Mouse (Mus musculus) gastrocnemius, postnatal 25 days (tissue): ENCODE data around the gene Magix. TPM values are rescaled to one million over a fixed set of nuclear protein-coding genes. Genes with fewer than 3 reads are reported as not detected.
"Not testable (repeated sequence)": the region's sequence is repeated elsewhere in the genome, so short reads cannot be mapped to it uniquely, and the experiment has no call there.

Experiments used
- DNase-seq: peaks from one replicate; pipeline ENCODE4 v3.0.0; 2022
- long read RNA-seq, 2 experiments: library from polyadenylated mRNA; stranded (forward); transcript quantifications; one replicate each; pipeline ENCODE4 v2.0.0; 2021
- total RNA-seq, 2 experiments: library from RNA; stranded (reverse); gene quantifications; 1 replicate in 1 of 2; 2 replicates in 1 of 2; pipeline ENCODE4 v1.2.3; 2021

The Magix gene
- 10 to 100 TPM; 16.5 to 21.5 TPM for total RNA-seq
- long read RNA-seq, experiment 1, transcript Magix-201 (6 exons, 1,342 nt) = major isoform, 26 of 51 reads
- long read RNA-seq, experiment 1, partial matches to known transcripts = 8 of 51 reads
- long read RNA-seq, experiment 1, other reads (novel, unspliced or antisense) = 17 of 51 reads
- long read RNA-seq, experiment 2, transcript Magix-201 (6 exons, 1,342 nt) = major isoform, 20 of 32 reads
- long read RNA-seq, experiment 2, partial matches to known transcripts = 5 of 32 reads
- long read RNA-seq, experiment 2, other reads (novel, unspliced or antisense) = 6 of 32 reads

DNA sequence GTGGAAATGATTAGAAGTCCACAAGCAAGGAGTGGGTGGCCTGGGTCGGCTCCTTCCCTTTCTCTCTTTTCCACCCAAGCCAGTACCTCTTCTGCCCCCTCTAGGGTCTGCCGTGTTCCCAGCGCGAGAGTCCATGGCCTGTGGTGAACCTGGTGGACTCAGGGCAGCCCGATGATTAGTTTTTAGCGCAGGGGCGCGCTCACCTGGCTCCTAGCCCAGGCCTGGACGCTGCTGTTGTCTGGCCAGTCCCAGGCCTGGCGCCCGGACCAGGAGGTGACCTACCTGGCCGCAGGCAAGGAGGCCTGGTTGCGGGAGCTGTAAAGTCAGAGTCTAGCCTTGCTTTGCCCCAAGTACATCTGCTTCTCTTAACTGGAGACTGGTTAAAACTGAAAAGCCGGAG lies at the start of gene Magix:
TSS of gene Magix (minus strand) at position 388 of the 400 bp plus-strand sequence.
- peak; percentile 41 for DNase-seq

DNA sequence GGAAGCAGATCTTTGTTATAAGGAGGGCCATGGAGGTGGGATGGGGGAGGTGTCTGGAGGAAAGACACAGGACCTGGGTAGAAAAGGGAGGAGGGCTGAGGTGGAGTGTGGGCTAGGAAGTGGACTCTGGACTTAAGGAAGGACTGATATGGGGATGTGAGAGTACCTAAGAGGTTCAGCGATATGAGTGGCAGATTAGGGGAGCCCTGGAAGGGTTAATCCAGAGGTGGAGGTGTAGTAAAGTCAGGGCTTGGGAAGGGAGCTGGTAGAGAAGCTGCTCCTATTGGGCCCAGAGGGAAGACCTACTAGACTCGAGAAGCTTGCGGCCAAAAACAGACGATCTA lies 47.8 kb upstream of the Magix start:
- no peak for DNase-seq

DNA sequence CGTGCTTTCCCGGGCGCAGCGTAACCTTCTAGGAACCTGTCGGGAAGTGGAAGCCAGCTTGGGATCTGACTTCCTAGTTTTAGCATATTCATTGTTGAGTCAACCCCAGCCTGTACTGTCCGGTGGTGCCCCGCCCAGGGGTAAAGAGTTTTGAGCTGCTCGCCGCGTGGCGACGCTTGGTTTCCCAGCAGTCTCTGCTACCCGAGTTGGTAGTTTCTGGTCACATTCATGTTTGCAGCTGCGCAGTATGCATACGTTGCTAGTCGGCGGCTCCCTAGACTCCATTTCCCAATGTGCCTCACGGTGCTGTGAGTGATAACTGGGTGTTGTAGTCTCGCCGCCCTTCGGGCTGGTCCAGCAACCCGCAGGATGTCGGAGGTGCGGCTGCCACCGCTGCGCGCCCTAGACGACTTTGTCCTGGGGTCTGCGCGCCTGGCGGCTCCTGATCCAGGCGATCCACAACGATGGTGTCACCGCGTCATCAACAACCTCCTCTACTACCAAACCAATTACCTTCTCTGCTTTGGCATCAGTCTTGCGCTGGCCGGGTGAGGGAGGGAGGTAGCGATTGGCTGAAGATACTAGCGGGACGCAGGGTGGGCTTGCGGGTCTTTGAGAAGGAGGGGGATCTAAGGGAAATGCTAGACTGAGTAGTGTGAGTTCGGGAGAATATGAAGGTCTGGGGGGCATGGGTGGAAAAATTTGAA lies 47.3 kb upstream of the Magix start, which contains the start of gene Praf2:
TSS of gene Praf2 (plus strand) at position 225 of the 707 bp plus-strand sequence.
- DNase-seq = peak; percentile 77

DNA sequence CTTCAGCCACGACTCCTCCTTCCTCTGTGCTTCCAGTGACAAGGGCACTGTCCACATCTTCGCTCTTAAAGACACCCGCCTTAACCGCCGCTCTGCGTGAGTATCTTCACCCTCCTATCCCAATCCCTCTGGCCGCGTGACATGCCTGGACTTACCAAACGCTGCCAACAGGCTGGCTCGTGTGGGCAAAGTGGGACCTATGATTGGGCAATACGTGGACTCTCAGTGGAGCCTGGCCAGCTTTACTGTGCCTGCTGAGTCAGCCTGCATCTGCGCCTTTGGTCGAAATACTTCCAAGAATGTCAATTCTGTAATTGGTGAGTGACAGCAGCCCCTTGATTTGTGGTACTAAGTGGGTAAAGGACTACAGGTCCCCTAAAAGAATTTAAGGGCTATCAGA lies 46.1 kb upstream of the Magix start:
- DNase-seq = no peak

DNA sequence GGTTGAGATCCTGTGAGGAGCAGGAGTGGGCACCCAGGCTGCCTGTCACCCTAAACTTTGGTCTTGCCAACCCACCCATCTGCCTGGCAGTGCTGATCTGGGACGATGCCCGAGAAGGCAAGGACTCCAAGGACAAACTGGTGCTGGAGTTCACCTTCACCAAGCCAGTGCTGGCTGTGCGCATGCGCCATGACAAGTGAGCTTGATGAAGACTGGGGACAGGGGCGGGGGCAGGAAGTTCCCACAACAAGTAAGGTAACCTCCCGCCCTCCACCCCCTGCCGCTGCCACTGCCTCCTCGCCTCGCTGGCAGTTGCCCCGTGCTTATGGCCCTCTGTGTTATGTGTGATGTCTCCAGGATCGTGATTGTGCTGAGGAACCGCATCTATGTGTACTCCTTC lies 44.8 kb upstream of the Magix start:
- DNase-seq = no peak

DNA sequence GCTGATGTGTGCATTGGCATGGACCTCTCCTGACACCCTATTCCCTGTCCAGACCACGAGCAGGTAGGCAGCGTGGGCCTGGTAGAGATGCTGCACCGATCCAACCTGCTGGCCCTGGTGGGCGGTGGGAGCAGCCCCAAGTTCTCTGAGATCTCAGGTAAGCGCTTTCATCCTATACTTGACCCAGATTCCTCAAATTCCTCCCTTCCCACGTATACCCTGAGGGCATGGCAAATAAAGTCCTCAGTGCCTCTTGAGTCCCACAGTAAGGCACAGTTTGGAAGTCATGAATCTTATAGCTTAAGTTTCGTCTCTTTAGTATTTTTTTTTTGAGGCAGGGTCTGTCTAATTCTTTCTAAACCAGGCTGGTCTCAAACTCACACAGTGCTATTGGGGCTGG lies 43.1 kb upstream of the Magix start:
- DNase-seq = no peak

DNA sequence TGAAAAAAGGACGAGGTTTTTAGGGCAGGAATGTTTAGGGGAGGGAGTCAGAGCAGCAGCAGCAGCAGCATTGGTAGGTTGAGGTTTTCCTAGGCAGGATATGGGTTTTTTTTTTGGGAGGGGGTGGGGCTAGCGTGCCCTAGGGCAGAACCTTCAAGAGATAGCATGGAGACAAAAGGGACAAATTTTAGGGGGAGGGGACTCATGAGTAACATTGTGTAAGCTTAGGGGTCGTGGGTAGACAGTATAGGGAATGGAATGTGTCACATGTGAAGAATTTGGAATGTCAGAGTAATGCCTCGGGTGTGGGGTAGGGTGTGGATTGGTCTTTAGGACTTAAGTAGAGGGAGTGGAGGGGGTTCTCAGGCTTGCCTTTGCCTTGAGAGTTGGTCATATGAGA lies 41.6 kb upstream of the Magix start:
- no peak for DNase-seq

DNA sequence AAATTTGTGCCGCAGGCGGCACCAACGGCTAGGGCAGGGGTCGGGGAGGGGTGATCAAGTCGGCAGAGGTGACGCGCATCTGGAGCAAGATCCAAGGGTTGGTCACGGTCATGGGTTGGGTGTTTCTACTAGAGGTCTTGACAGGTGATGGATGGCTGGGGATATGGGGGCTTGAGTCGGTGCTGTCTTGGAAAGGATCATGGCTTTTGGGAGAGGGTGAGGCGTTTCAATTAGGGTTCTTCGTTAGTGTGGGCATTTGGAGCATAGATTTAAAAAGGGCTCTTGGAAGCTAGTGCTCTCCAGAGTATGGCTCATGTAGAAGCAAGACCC lies 41.2 kb upstream of the Magix start:
- no peak for DNase-seq

DNA sequence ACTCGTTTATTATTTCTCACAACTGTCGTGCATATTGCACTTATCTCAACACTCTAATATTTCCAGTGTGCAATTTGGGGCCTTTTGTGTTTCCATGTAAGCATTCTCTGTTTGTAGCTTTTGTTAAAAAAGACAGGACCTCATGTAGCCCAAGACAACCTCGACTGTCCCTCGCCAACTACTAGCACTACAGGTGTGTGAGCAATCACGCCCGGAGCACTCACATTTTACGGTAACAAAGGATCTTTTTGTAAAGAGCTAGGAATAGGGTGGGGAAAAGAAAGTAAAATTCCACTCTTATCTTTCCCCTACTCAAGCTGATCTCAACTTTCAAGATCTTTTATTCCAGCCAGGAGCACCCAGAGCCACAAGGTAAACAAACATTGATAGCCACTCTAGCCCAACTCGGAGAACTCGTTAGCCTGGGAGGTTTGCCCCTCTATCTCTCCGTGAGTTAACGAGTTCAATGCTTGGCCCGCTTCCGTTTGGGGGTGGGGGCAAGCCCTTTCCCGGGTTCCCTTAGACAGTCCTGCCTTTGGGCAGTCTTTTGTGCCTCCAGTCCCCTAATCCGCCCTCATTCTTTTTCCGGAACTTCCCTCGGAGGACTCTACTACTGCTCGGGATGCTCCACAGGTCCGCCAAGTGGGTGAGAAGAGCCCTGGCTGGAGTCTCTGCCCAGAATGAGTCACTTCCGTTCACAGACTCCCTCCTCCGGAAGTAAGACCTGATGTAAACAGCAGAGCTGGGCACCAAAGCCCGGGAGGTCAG lies 40.6 kb upstream of the Magix start, which contains the start of gene Gm45208:
TSS of gene Gm45208 (plus strand) at position 732 of the 768 bp plus-strand sequence.
- peak; percentile 67 for DNase-seq

DNA sequence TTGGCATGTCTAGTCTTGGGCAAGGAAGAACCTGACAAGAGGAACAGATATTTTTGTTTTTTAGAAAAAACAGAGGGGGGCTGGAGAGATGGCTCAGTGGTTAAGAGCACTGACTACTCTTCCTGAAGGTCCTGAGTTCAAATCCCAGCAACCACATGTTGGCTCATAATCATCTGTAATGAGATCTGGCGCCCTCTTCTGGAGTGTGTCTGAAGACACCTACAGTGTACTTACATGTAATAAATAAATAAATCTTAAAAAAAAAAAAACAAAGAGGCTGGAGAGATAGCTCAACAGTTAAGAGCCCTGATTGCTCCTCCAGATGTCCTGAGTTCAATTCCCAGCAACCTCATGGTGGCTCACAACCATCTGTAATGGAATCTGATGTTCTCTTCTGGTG lies 35.0 kb upstream of the Magix start:
- not testable (repeated sequence) for DNase-seq

DNA sequence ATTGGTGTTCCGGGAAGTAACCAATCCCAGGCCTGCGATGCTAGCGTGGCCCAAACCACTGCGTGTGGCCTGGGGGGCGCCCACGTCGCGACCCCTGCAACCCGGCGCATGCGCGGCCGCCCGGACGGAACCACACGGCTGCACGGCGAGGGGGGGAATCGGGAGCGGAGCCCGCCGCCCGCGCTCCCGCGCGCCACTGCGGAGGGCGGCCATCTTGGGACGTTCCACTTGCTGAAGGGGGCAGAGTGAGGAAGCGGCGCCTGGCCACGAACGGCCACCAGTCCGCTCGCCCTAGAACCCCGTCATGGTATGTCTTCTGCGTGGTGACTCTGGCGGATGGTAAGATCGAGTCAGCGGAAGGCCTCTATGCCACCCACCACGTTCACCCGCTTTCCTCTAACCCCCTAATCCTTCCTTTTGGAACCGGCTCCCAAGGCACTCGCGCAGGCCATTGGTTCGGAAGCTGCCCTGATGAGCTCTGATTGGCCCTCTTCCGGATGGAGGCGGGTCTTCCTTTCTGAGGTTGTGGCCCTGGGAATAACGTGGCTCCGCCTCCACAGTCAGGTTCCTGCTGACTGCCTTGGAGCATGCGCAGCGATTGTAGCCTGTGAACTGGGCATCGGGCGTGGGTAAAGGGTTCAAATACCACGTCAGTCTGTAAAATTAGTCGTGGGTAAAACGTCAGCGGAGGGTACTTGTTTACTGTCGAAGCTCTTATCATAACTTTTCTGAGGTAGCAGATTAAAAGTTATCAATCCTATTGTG lies 33.3 kb upstream of the Magix start, which contains the start of gene Wdr45:
TSS of gene Wdr45 (plus strand) at position 199 of the 765 bp plus-strand sequence.
- peak; percentile 95 for DNase-seq

DNA sequence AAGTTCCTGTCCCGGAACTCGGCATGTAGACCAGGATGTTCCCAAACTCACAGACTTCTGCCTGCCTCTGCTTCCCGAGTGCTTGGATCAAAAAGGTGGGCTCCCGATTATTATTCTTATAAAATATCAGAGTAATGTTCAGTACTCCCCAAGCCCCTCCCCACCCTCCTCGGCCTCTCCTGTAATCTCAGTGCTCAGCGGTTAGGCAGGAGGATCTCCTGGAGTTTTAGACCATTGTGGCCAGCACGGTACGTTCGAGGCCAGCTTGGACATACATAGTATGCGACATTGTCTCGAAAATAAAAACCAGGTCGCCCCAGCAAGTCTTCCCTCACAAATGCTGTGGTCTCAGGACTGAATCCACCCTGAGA lies 32.7 kb upstream of the Magix start:
- not testable (repeated sequence) for DNase-seq

DNA sequence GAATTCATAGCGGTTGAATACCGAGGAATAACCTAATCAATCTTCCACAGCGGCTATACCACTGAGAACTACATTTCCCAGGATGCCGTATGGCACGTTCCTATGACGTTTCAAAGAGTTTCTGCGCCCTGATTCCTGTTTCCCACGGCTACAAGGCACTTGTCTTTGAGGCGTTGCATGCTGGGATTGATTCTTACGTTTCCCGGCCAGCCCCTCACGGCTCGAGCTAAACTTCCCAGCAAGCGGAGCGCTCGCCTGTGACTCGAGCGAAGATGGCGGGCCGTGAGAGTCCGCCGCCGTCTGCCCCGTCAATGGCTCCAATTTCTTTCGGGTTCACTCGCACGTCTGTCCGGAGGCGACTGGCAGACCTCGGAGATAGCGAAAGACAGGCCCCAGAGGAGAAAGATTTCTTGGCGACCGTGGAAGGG lies 15.9 kb upstream of the Magix start, which contains the start of gene Gpkow:
TSS of gene Gpkow (plus strand) at position 178 of the 428 bp plus-strand sequence.
- DNase-seq = peak; percentile 83

DNA sequence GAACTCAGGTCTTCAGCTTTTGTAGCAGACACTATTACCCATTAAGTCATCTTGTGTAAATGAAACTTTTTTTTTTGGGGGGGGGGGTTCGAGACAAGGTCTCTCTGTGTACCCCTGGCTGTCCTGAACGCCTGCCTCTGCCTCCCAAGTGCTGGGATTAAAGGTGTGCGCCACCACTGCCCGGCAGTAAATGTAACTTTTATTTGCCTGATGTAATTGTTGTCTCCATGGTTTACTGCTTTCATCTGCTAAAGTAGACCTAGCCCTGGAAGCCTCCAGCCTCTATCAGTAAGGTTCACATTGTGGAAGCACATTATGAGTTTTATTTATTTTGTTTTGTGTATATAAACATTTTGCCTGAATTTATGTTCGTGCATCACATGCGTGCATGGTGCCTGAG lies 15.5 kb upstream of the Magix start:
- DNase-seq = no peak

DNA sequence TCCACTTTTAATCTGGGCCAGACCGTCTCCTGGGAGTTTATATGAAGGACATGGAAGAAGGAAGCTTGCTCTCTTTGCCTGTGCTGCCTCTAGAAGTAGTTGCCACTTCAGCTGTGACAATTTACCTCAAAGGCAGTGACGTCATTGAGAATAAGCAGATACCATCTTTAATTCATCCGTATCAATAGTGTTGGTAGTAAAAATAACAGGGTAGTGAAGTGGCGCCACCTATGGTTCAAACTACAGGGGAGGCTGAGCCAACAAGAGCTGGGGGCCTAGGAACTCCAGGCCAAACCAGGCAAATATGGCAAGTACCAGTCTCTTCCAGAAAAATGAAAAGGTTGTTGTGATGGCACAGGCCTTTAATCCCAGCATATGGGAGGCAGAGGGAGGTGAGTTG lies 11.8 kb upstream of the Magix start:
- DNase-seq = no peak

DNA sequence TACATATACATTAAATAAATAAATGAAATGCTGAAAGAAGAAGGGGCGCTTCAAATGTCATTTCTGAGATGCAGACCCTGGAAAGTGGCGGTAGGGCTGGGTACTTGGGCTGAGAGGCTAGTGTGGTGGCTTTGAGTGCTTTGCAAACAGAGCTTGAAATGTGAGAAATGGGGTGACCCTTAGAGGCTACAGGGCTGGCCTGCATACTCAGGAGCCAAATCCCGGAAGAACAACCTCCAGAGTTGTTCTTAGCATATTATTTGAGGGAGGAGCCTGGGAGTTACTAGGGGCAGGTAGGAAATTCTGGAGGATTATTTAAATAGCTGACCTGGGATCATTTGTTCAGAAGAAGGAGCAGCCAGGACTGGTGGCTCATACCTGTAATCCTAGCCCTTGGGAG lies 9.4 kb upstream of the Magix start:
- no peak for DNase-seq

DNA sequence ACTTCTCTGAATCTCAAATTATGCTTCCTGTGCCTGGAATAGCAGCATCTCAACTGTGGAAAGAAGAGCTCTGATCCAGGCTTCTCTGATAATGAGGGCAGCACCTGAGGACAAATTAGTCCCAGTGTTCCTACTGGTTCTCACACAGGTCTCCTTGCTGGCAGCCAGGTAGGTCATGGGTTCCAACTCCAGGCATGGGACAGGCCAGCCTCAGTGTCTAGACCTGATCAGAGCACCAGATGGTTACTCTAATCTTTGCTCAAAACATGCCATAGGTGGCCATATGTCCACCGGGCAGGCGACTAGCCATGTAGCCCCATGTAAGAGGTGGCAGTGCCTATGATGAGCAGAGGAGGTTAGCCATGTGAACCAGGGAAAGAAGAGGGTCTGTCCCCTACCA lies 7.3 kb upstream of the Magix start:
- DNase-seq = no peak

DNA sequence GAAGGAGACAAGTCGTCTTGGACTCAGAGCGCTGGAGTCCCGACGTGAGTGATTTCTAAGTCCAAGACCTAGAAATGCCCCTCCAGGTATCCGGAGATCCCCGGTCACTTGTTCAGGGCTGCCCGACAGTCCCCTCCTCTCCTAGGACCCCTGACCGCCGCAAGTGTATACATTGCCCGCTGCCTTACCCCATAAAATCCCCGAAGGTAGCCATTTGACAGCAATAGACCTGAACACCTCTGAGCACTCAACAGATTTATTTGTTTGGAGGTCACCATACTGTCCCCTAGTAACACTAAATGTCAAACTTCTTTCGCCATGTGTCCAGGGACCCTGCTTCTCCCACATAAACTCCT lies 1.0 kb downstream of the Magix start:
- DNase-seq = no peak

DNA sequence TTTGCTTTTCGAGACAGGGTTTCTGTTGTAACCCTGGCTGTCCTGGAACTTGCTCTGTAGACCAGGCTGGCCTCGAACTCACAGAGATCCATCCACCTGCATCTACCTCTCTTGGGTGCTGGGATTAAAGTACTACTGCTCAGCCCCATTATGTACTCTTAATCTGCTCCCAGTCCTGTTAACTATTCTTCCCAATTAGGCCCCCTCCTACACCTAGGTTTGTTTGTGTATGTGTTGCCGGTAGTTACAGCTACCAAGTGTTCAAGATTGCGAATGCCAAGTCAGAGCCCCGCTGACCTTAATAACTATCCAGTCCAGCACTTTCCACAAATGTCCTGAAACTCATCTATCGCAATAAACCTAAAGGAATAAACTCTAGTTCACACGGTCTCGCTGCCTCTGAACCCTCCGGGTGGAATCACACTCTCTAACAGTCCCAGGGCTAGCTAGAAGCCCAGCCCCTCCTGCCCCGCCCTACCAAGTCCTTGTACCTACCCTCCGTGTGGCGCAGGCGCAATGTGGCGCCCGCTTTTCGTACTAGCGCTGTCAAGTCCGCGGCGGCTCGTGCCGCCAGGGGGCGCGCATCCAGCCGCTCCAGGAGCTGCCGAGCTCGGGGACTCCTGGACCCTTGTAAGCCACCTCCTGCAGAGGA lies 1.5 kb downstream of the Magix start:
- peak; percentile 87 for DNase-seq

DNA sequence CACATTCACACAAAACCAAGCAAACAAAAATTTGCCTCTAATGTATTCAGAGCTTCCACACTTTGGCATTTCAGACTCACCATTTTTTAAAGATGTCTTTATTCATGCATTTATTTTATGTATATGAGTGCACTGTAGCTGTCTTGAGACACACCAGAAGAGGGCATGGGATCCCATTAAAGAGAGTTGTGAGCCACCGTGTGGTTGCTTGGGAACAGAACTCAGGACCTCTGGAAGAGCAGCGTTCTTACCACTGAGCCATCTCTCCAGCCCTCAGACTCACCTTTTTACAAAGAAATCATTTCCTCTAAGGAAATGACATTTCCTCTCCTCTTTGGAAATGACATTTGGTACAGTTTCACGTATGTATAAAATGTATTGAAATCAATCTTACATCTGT lies 2.1 kb downstream of the Magix start:
- no peak for DNase-seq

DNA sequence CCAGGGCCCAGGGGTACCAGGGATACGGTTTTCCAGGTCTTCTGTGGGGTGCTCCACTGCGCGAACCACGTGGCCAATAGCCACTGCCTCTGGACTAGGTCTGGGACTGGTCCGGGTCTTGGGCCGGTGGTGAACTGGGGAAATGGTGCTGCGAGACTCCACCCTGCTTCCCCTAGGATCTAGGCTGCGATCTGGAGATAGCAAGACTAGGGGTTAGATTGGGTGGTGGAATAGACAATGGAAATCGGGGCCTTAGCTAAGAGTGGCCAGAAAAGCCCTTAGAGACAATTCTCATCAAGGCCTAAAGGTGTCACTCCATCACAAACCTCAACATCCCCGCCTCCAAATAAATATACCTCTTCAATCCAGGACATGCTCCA lies 6.1 kb downstream of the Magix start:
- DNase-seq = no peak
